Mouse (Mus musculus) kidney, adult 2 months (tissue): ENCODE data around the gene Itgav.

ENCODE experiments used
- CTCF ChIP-seq: fragments of 200-500 bp; conservative IDR thresholded peaks from 2 replicates; pipeline ENCODE4 v1.5.1; 2011; ENCODE audit warnings: low read depth, mild to moderate bottlenecking, control low read depth, low read length, moderate library complexity, mixed read lengths; ENCODE audit not compliant: insufficient read depth, insufficient read length
- POLR2A ChIP-seq: fragments of 200-500 bp; IDR thresholded peaks from one replicate; pipeline ENCODE4 v1.6.1; 2011; ENCODE audit warnings: low read depth, low read length, control low read depth

GRCm38 (mm10) chr2:83674896-83675295 lies 49.3 kb upstream of the Itgav start:
- no peak for TF ChIP-seq POLR2A
- no peak for TF ChIP-seq CTCF
